Comparison of ENCODE assay signal across 7 mouse cellular contexts in genomic region chr9:64936508-64936907, GRCm38 (mm10). TPM values are rescaled to one million over a fixed set of nuclear protein-coding genes. Genes with fewer than 3 reads are reported as not detected.
DNase-seq lines count a peak whose midpoint lies in the region; ATAC-seq and TF ChIP-seq lines count a peak whose summit lies in the region.

No protein-coding gene starts in this region.

- H3K4me2 ChIP-seq in intestine, embryonic 16.5 days (ENCODE audit: low read depth, low read length), result no peak overlapping the region
- peak overlapping the region; percentile 33 for H3K4me2 ChIP-seq in liver, embryonic 14.5 days (ENCODE audit: low read depth)

- H3K4me3 ChIP-seq in intestine, embryonic 16.5 days (ENCODE audit: low read length), result no peak overlapping the region
- no peak overlapping the region for H3K4me3 ChIP-seq in liver, embryonic 14.5 days (ENCODE audit: insufficient read depth in 1 of 2, low read depth in 2 of 2, low read length in 2 of 2)

- H3K27ac ChIP-seq in intestine, embryonic 16.5 days (ENCODE audit: low read length), result no peak overlapping the region
- H3K27ac ChIP-seq in liver, embryonic 14.5 days, result no peak overlapping the region

- 10% methylated on average over 6 of the region's 6 CpGs for WGBS in intestine, embryonic 16.5 days
- 4% methylated on average over 6 of the region's 6 CpGs for WGBS in liver, embryonic 14.5 days (ENCODE audit: insufficient replicate concordance)

- TF ChIP-seq EP300 in liver, embryonic 14.5 days (IDR thresholded peaks at IDR 0.05; ENCODE audit: low read depth), result no peak

- H3K27me3 ChIP-seq in intestine, embryonic 16.5 days (replicated peaks; ENCODE audit: control insufficient read depth, insufficient read depth, low read length), result no peaks in the 10 kb centered on the region
- no peaks in the 10 kb centered on the region for H3K27me3 ChIP-seq in liver, embryonic 14.5 days (ENCODE audit: control insufficient read depth, insufficient read depth, low read length)

- H3K4me1 ChIP-seq in intestine, embryonic 16.5 days (ENCODE audit: control insufficient read depth, insufficient read depth, low read length), result peaks cover 7% of the 10 kb centered on the region; the same call in 1 of the 2 replicates
- peaks cover 42 to 58% of the 10 kb centered on the region in 2 experiments for H3K4me1 ChIP-seq in liver, embryonic 14.5 days (replicated peaks; ENCODE audit: control insufficient read depth in 2 of 2, insufficient read depth in 2 of 2, low read length in 1 of 2)

- no peaks in the 10 kb centered on the region for H3K36me3 ChIP-seq in intestine, embryonic 16.5 days (ENCODE audit: control insufficient read depth, insufficient read depth, low read length)
- no peaks in the 10 kb centered on the region for H3K36me3 ChIP-seq in liver, embryonic 14.5 days (replicated peaks; ENCODE audit: control insufficient read depth, insufficient read depth, low read depth)

- peak; percentile 64 for DNase-seq in ovary, postnatal 14 days (ENCODE audit: low spot score)
- no peak for DNase-seq in ovary, postnatal 10 days (ENCODE audit: low spot score)
- DNase-seq in adipocyte (ENCODE audit: low spot score), result peak; percentile 81
- DNase-seq in embryo, embryonic 10.5 days (ENCODE audit: low spot score), result peak; percentile 84
- peak in 2 of 3 experiments; percentile 61 to 68 for DNase-seq in liver, embryonic 14.5 days (ENCODE audit: low read depth in 3 of 3, low spot score in 3 of 3)
- peak; percentile 64 for DNase-seq in right cerebral cortex, postnatal 14 days

- H3K9me3 ChIP-seq in intestine, embryonic 16.5 days (ENCODE audit: control insufficient read depth, low read length), result no peaks in the 10 kb centered on the region
- no peaks in the 10 kb centered on the region for H3K9me3 ChIP-seq in liver, embryonic 14.5 days (ENCODE audit: control insufficient read depth, low read length)

- peak; percentile 35; the same call in 1 of the 2 replicates for ATAC-seq in intestine, embryonic 16.5 days
- no peak for ATAC-seq in liver, embryonic 14.5 days (ENCODE audit: insufficient read depth)

- peak; percentile 90 for TF ChIP-seq CTCF in liver, embryonic 14.5 days (IDR thresholded peaks at IDR 0.05; ENCODE audit: low read depth)

- no peak overlapping the region for H3K9ac ChIP-seq in intestine, embryonic 16.5 days (ENCODE audit: low read depth, low read length)
- H3K9ac ChIP-seq in liver, embryonic 14.5 days (replicated peaks), result no peak overlapping the region

RNA-seq across cellular contexts. Expression of gene Slc24a1, which starts 14.9 kb away (rescaled TPM):
- polyA plus RNA-seq in intestine, embryonic 16.5 days (2015; fragmentation: Nextera tagmentation; extraction: Ambion mirVana), result 0.04 TPM in 1 of 2 replicates, not detected in the other
- polyA plus RNA-seq in liver, embryonic 14.5 days (2012; rRNA removed), result 0.02 and 0.03 TPM in 2 replicates
- polyA plus RNA-seq in liver, embryonic 14.5 days (2014; fragmentation: Nextera tagmentation; extraction: Ambion mirVana), result 0.03 TPM in 1 of 2 replicates, not detected in the other

RNA-seq across cellular contexts. Expression of gene Ints14, which starts 24.2 kb away (rescaled TPM):
- polyA plus RNA-seq in intestine, embryonic 16.5 days (2015; fragmentation: Nextera tagmentation; extraction: Ambion mirVana), result 45.1 and 49.2 TPM in 2 replicates
- polyA plus RNA-seq in liver, embryonic 14.5 days (2012; rRNA removed), result 13.7 and 14.8 TPM in 2 replicates
- 23.3 and 28.1 TPM in 2 replicates for polyA plus RNA-seq in liver, embryonic 14.5 days (2014; fragmentation: Nextera tagmentation; extraction: Ambion mirVana)
